Mouse (Mus musculus): ENCODE measurements around the gene Cntnap2. TPM values are rescaled to one million over a fixed set of nuclear protein-coding genes. Genes with fewer than 3 reads are reported as not detected.
A peak's percentile ranks its signal among the peaks of the same experiment; 100 is the strongest.

The Cntnap2 gene
- polyA plus RNA-seq, 1 experiment from 2014 or later, result 48.2 TPM

GRCm38 (mm10) chr6:47031362-47031761 lies 1972.2 kb downstream of the Cntnap2 start:
- no peak overlapping the region for H3K9ac ChIP-seq (ENCODE audit: low read depth, low read length)
- H3K4me2 ChIP-seq (ENCODE audit: low read length), result no peak overlapping the region
- no peaks in the 10 kb centered on the region for H3K9me3 ChIP-seq (ENCODE audit: control insufficient read depth, low read length)
- 74% methylated on average over 2 of the region's 2 CpGs for WGBS
- no peaks in the 10 kb centered on the region for H3K36me3 ChIP-seq (ENCODE audit: control insufficient read depth, insufficient read depth, low read length)
- no peaks in the 10 kb centered on the region for H3K27me3 ChIP-seq (replicated peaks; ENCODE audit: control insufficient read depth, insufficient read depth, low read length)
- no peaks in the 10 kb centered on the region for H3K4me1 ChIP-seq (ENCODE audit: control insufficient read depth, insufficient read depth, low read depth, low read length)
- H3K4me3 ChIP-seq (ENCODE audit: low read length), result no peak overlapping the region
- ATAC-seq, result no peak
- H3K27ac ChIP-seq (ENCODE audit: low read depth, low read length), result no peak overlapping the region

GRCm38 (mm10) chr6:47042602-47043001 lies 1983.4 kb downstream of the Cntnap2 start:
- Histone ChIP-seq H3K36me3 (ENCODE audit: control insufficient read depth, insufficient read depth, low read length) (no peaks in the 10 kb centered on the region), H3K4me2 (ENCODE audit: low read length) (no peak overlapping the region), H3K4me1 (ENCODE audit: control insufficient read depth, insufficient read depth, low read depth, low read length) (no peaks in the 10 kb centered on the region; the same call in 1 of the 2 replicates), H3K27ac (ENCODE audit: low read depth, low read length) (no peak overlapping the region), H3K9ac (ENCODE audit: low read depth, low read length) (no peak overlapping the region), H3K9me3 (ENCODE audit: control insufficient read depth, low read length) (no peaks in the 10 kb centered on the region), H3K27me3 (replicated peaks; ENCODE audit: control insufficient read depth, insufficient read depth, low read length) (no peaks in the 10 kb centered on the region), H3K4me3 (ENCODE audit: low read length) (no peak overlapping the region)
- no peak for ATAC-seq
- WGBS, result 66% methylated on average over 1 of the region's 1 CpGs

DNA sequence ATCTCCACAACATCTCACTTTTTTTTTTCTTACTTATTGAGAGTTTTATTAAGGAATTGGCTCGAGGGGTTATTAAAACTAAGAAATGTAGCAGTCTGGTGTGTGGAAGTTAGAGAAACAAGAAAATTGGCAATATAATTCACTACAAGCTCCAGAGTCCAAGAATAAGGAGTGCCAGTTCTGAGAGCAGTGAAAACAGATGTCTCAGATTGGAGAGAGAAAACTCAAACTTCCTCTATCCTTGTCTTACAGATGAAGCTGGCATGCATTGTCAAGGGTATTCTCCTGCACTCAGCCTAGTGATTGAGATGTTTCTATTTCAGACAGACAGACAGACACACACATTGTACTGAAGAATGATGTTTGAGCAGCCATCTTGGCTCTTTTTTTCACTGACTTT lies 1984.4 kb downstream of the Cntnap2 start:
- no peaks in the 10 kb centered on the region for H3K27me3 ChIP-seq (replicated peaks; ENCODE audit: control insufficient read depth, insufficient read depth, low read length)
- H3K9me3 ChIP-seq (ENCODE audit: control insufficient read depth, low read length), result no peaks in the 10 kb centered on the region
- H3K4me3 ChIP-seq (ENCODE audit: low read length), result no peak overlapping the region
- no peak overlapping the region for H3K4me2 ChIP-seq (ENCODE audit: low read length)
- H3K27ac ChIP-seq (ENCODE audit: low read depth, low read length), result no peak overlapping the region
- no peaks in the 10 kb centered on the region for H3K36me3 ChIP-seq (ENCODE audit: control insufficient read depth, insufficient read depth, low read length)
- H3K4me1 ChIP-seq (ENCODE audit: control insufficient read depth, insufficient read depth, low read depth, low read length), result no peaks in the 10 kb centered on the region; the same call in 1 of the 2 replicates
- 90% methylated on average over 1 of the region's 1 CpGs for WGBS
- H3K9ac ChIP-seq (ENCODE audit: low read depth, low read length), result no peak overlapping the region
- no peak for ATAC-seq

DNA sequence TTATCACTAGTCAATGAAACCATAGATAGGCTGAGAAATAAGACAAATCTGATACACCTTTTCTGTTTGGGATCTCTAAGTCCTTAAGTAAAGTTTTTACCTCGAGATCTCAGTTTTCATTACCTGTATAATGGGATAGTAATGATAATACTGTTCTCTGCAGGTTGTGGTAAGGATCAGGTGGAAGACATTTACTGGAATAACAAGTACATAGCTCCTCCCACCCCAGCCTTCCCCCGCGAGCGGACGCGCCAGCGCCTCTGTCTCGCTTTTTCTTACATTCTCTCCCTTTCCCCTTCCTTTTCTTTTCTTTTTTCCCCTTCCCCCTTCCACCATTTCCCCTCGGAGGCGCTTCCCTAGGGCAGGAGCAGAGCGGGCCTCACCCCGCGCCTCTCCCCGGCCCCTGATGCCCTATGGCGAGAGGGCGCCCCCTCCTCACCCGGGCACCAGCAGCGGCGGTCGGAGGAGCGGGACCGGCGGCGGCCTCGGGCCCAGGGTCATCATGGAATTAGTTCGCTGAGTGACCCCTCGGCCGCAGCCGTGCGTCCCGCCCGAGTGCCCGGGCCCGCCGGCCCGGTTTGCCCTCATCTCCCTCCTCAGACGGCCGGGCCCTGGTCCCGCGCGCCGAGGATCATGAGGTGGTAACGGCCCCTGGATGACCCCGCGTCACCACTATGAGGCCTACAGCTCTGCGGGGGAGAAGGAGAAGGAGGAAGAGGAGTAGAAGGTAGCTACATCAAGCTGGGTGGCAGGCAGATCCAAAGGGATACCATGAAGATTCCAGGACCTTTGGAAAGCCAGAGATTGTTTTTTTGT lies 1985.4 kb downstream of the Cntnap2 start:
- peak overlapping the region; percentile 60 for H3K9ac ChIP-seq (ENCODE audit: low read depth, low read length)
- 4% methylated on average over 46 of the region's 46 CpGs for WGBS
- peak overlapping the region; percentile 73 for H3K4me2 ChIP-seq (ENCODE audit: low read length)
- no peaks in the 10 kb centered on the region for H3K9me3 ChIP-seq (ENCODE audit: control insufficient read depth, low read length)
- H3K27me3 ChIP-seq (replicated peaks; ENCODE audit: control insufficient read depth, insufficient read depth, low read length), result no peaks in the 10 kb centered on the region
- H3K4me1 ChIP-seq (ENCODE audit: control insufficient read depth, insufficient read depth, low read depth, low read length), result no peaks in the 10 kb centered on the region; the same call in 1 of the 2 replicates
- H3K4me3 ChIP-seq (ENCODE audit: low read length), result peak overlapping the region; percentile 45
- H3K27ac ChIP-seq (ENCODE audit: low read depth, low read length), result no peak overlapping the region
- no peaks in the 10 kb centered on the region for H3K36me3 ChIP-seq (ENCODE audit: control insufficient read depth, insufficient read depth, low read length)
- ATAC-seq, result peak; percentile 48

- no peak for ATAC-seq
- Histone ChIP-seq H3K27me3 (replicated peaks; ENCODE audit: control insufficient read depth, insufficient read depth, low read length) (no peaks in the 10 kb centered on the region), H3K9me3 (ENCODE audit: control insufficient read depth, low read length) (no peaks in the 10 kb centered on the region), H3K4me1 (ENCODE audit: control insufficient read depth, insufficient read depth, low read depth, low read length) (no peaks in the 10 kb centered on the region), H3K27ac (ENCODE audit: low read depth, low read length) (no peak overlapping the region), H3K4me2 (ENCODE audit: low read length) (no peak overlapping the region), H3K36me3 (ENCODE audit: control insufficient read depth, insufficient read depth, low read length) (no peaks in the 10 kb centered on the region), H3K4me3 (ENCODE audit: low read length) (no peak overlapping the region), H3K9ac (ENCODE audit: low read depth, low read length) (no peak overlapping the region)
- 80% methylated on average over 5 of the region's 5 CpGs for WGBS
These were observed 1989.9 kb downstream of the Cntnap2 start for GRCm38 (mm10) chr6:47049051-47049450.

DNA sequence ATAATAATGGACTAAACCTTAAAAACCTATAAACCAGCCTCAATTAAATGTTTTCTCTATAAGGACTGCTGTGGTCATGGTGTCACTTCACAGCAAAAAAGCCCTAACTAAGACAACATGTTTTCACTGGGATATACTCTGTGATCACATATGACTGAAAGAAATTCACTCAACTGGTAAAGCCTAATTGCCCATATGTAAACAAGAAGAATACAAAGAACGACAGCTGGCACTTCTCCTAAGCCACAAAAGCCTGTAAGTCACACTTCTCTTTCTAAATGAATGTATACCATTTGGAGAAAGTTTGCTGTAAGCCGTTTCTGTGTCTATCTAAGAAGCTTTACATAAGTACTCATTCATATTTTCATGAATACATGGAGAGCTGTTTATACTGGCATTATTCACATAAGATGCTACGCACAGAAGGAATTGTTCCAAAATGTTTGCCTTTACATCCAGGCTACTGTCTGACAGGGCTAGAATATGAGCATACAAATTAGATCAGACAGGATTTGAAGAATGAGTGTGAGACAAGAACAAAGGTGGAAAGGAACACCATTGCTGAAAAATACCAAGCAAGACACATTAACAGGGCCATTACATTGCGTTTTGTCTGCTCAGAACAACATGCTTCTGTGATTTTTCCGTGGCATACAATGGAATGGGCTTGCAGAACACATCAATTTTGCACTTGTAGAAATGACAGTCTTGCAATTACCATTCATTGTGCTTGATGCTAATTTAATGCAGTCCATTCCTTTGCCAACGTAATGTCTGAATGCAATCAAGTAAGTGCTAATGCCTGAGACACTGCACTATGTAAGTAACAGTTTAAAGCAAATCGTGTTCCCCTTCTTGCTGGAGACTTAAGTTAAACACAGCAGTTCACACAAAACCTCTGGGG lies 1991.4 kb downstream of the Cntnap2 start:
- peak; percentile 45; the same call in 1 of the 2 replicates for ATAC-seq
- Histone ChIP-seq H3K9ac (ENCODE audit: low read depth, low read length) (no peak overlapping the region), H3K27ac (ENCODE audit: low read depth, low read length) (no peak overlapping the region), H3K27me3 (replicated peaks; ENCODE audit: control insufficient read depth, insufficient read depth, low read length) (no peaks in the 10 kb centered on the region), H3K4me2 (ENCODE audit: low read length) (no peak overlapping the region), H3K4me3 (ENCODE audit: low read length) (no peak overlapping the region), H3K4me1 (ENCODE audit: control insufficient read depth, insufficient read depth, low read depth, low read length) (no peaks in the 10 kb centered on the region), H3K36me3 (ENCODE audit: control insufficient read depth, insufficient read depth, low read length) (no peaks in the 10 kb centered on the region), H3K9me3 (ENCODE audit: control insufficient read depth, low read length) (no peaks in the 10 kb centered on the region)
- 46% methylated on average over 7 of the region's 7 CpGs for WGBS

- Histone ChIP-seq H3K9ac (ENCODE audit: low read depth, low read length) (no peak overlapping the region), H3K4me1 (ENCODE audit: control insufficient read depth, insufficient read depth, low read depth, low read length) (no peaks in the 10 kb centered on the region), H3K36me3 (ENCODE audit: control insufficient read depth, insufficient read depth, low read length) (no peaks in the 10 kb centered on the region), H3K4me3 (ENCODE audit: low read length) (no peak overlapping the region), H3K9me3 (ENCODE audit: control insufficient read depth, low read length) (no peaks in the 10 kb centered on the region), H3K4me2 (ENCODE audit: low read length) (no peak overlapping the region), H3K27ac (ENCODE audit: low read depth, low read length) (no peak overlapping the region), H3K27me3 (replicated peaks; ENCODE audit: control insufficient read depth, insufficient read depth, low read length) (no peaks in the 10 kb centered on the region)
- WGBS, result 69% methylated on average over 3 of the region's 3 CpGs
- no peak for ATAC-seq
These were observed 2002.2 kb downstream of the Cntnap2 start for GRCm38 (mm10) chr6:47061341-47061740.

DNA sequence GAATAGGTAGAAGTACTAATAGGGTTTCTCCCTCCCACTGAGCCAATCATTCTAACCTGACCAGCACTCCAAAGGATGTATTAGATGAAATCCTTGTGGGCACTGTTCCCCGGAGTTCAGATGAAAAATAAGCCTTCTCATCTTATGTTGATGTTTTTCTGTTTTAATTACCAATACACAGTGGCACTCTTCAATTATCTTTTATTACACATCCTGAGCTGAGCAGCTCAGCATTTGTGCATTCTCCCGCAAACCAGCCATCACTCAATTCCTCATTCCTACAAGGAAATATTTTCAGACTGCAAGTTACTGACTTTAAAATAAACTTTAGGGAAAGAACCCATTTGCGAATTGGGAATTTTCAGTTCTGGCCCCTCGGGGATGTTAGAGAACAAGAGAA lies 2030.8 kb downstream of the Cntnap2 start:
- Histone ChIP-seq H3K27me3 (replicated peaks; ENCODE audit: control insufficient read depth, insufficient read depth, low read length) (no peaks in the 10 kb centered on the region), H3K27ac (ENCODE audit: low read depth, low read length) (no peak overlapping the region), H3K9ac (ENCODE audit: low read depth, low read length) (no peak overlapping the region), H3K4me2 (ENCODE audit: low read length) (no peak overlapping the region), H3K4me1 (ENCODE audit: control insufficient read depth, insufficient read depth, low read depth, low read length) (no peaks in the 10 kb centered on the region), H3K36me3 (ENCODE audit: control insufficient read depth, insufficient read depth, low read length) (no peaks in the 10 kb centered on the region), H3K4me3 (ENCODE audit: low read length) (no peak overlapping the region), H3K9me3 (ENCODE audit: control insufficient read depth, low read length) (no peaks in the 10 kb centered on the region)
- WGBS, result 66% methylated on average over 4 of the region's 4 CpGs
- peak; percentile 48; the same call in 1 of the 2 replicates for ATAC-seq

DNA sequence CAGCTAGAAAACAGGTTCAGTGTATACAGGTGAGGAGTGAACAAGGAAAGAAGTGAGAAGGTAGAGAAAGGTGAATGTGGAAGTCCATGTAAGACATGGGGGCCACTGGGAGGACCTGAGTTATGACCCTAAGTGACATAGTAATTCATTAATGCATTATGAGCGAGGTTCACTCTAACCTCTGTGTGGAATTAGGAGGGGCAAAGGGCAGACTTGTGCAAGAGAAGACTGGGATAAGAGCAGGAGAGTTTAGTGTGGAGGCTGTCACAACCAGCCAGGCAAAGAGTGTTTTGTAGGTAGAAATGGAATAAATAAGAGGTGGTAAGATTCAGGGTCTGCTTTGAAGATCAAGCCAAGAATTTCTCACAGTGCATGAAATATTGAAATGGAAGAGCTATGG lies 2045.8 kb downstream of the Cntnap2 start:
- no peaks in the 10 kb centered on the region for H3K4me1 ChIP-seq (ENCODE audit: control insufficient read depth, insufficient read depth, low read depth, low read length)
- H3K9me3 ChIP-seq (ENCODE audit: control insufficient read depth, low read length), result no peaks in the 10 kb centered on the region
- no peak for ATAC-seq
- no peak overlapping the region for H3K4me2 ChIP-seq (ENCODE audit: low read length)
- H3K27ac ChIP-seq (ENCODE audit: low read depth, low read length), result no peak overlapping the region
- WGBS, result 71% methylated on average over 1 of the region's 1 CpGs
- no peaks in the 10 kb centered on the region for H3K27me3 ChIP-seq (replicated peaks; ENCODE audit: control insufficient read depth, insufficient read depth, low read length)
- H3K36me3 ChIP-seq (ENCODE audit: control insufficient read depth, insufficient read depth, low read length), result no peaks in the 10 kb centered on the region
- H3K9ac ChIP-seq (ENCODE audit: low read depth, low read length), result no peak overlapping the region
- H3K4me3 ChIP-seq (ENCODE audit: low read length), result no peak overlapping the region

Measured in hindbrain, embryonic 16.5 days (tissue).